Mouse (Mus musculus): ENCODE measurements around the gene Fank1. TPM values are rescaled to one million over a fixed set of nuclear protein-coding genes. Genes with fewer than 3 reads are reported as not detected.

Gene Fank1
- polyA plus RNA-seq, 1 experiment from 2014 or later, result 0.24 TPM

- Histone ChIP-seq H3K9me3 (ENCODE audit: control insufficient read depth, low read length) (no peaks in the 10 kb centered on the region), H3K36me3 (ENCODE audit: control insufficient read depth, insufficient read depth, low read length) (no peaks in the 10 kb centered on the region), H3K27ac (ENCODE audit: low read depth, low read length) (no peak overlapping the region), H3K4me3 (ENCODE audit: low read length) (no peak overlapping the region), H3K4me2 (replicated peaks; ENCODE audit: low read depth, low read length) (no peak overlapping the region), H3K9ac (ENCODE audit: low read depth, low read length) (no peak overlapping the region), H3K27me3 (ENCODE audit: control insufficient read depth, insufficient read depth, low read length) (no peaks in the 10 kb centered on the region), H3K4me1 (ENCODE audit: control insufficient read depth, insufficient read depth, low read length) (peaks cover 5% of the 10 kb centered on the region; the same call in 1 of the 2 replicates)
- ATAC-seq (ENCODE audit: low FRiP score, low TSS enrichment), result no peak
- 88% methylated on average over 2 of the region's 2 CpGs for WGBS
Measured at GRCm38 (mm10) chr7:133794720-133795119, 18.1 kb downstream of the Fank1 start.

GRCm38 (mm10) chr7:133799928-133800327 lies 23.3 kb downstream of the Fank1 start:
- WGBS, result 74% methylated on average over 5 of the region's 5 CpGs
- H3K4me1 ChIP-seq (ENCODE audit: control insufficient read depth, insufficient read depth, low read length), result no peaks in the 10 kb centered on the region
- no peak overlapping the region for H3K4me2 ChIP-seq (replicated peaks; ENCODE audit: low read depth, low read length)
- no peaks in the 10 kb centered on the region for H3K9me3 ChIP-seq (ENCODE audit: control insufficient read depth, low read length)
- H3K36me3 ChIP-seq (ENCODE audit: control insufficient read depth, insufficient read depth, low read length), result no peaks in the 10 kb centered on the region
- no peak for ATAC-seq (ENCODE audit: low FRiP score, low TSS enrichment)
- H3K27me3 ChIP-seq (ENCODE audit: control insufficient read depth, insufficient read depth, low read length), result no peaks in the 10 kb centered on the region
- H3K27ac ChIP-seq (ENCODE audit: low read depth, low read length), result no peak overlapping the region
- no peak overlapping the region for H3K9ac ChIP-seq (ENCODE audit: low read depth, low read length)
- no peak overlapping the region for H3K4me3 ChIP-seq (ENCODE audit: low read length)

GRCm38 (mm10) chr7:133801823-133802222 lies 25.2 kb downstream of the Fank1 start:
- no peak overlapping the region for H3K27ac ChIP-seq (ENCODE audit: low read depth, low read length)
- H3K9me3 ChIP-seq (ENCODE audit: control insufficient read depth, low read length), result no peaks in the 10 kb centered on the region
- H3K9ac ChIP-seq (ENCODE audit: low read depth, low read length), result no peak overlapping the region
- H3K4me1 ChIP-seq (ENCODE audit: control insufficient read depth, insufficient read depth, low read length), result no peaks in the 10 kb centered on the region
- no peaks in the 10 kb centered on the region for H3K27me3 ChIP-seq (ENCODE audit: control insufficient read depth, insufficient read depth, low read length)
- no peaks in the 10 kb centered on the region for H3K36me3 ChIP-seq (ENCODE audit: control insufficient read depth, insufficient read depth, low read length)
- 41% methylated on average over 6 of the region's 6 CpGs for WGBS
- 0 out of 2 replicates have a peak, but pooled peaks have one; percentile 32 for ATAC-seq (ENCODE audit: low FRiP score, low TSS enrichment)
- no peak overlapping the region for H3K4me2 ChIP-seq (replicated peaks; ENCODE audit: low read depth, low read length)
- no peak overlapping the region for H3K4me3 ChIP-seq (ENCODE audit: low read length)

GRCm38 (mm10) chr7:133805614-133806175 lies 29.0 kb downstream of the Fank1 start:
- Histone ChIP-seq H3K36me3 (ENCODE audit: control insufficient read depth, insufficient read depth, low read length) (no peaks in the 10 kb centered on the region), H3K27ac (ENCODE audit: low read depth, low read length) (no peak overlapping the region), H3K4me2 (replicated peaks; ENCODE audit: low read depth, low read length) (no peak overlapping the region), H3K4me1 (ENCODE audit: control insufficient read depth, insufficient read depth, low read length) (no peaks in the 10 kb centered on the region), H3K9ac (ENCODE audit: low read depth, low read length) (no peak overlapping the region), H3K27me3 (ENCODE audit: control insufficient read depth, insufficient read depth, low read length) (no peaks in the 10 kb centered on the region), H3K4me3 (ENCODE audit: low read length) (no peak overlapping the region), H3K9me3 (ENCODE audit: control insufficient read depth, low read length) (no peaks in the 10 kb centered on the region)
- ATAC-seq (ENCODE audit: low FRiP score, low TSS enrichment), result peak; percentile 80
- 50% methylated on average over 7 of the region's 7 CpGs for WGBS

- H3K9me3 ChIP-seq (ENCODE audit: control insufficient read depth, low read length), result no peaks in the 10 kb centered on the region
- H3K36me3 ChIP-seq (ENCODE audit: control insufficient read depth, insufficient read depth, low read length), result no peaks in the 10 kb centered on the region
- no peak overlapping the region for H3K4me3 ChIP-seq (ENCODE audit: low read length)
- 69% methylated on average over 7 of the region's 7 CpGs for WGBS
- no peak for ATAC-seq (ENCODE audit: low FRiP score, low TSS enrichment)
- H3K27me3 ChIP-seq (ENCODE audit: control insufficient read depth, insufficient read depth, low read length), result no peaks in the 10 kb centered on the region
- no peaks in the 10 kb centered on the region for H3K4me1 ChIP-seq (ENCODE audit: control insufficient read depth, insufficient read depth, low read length)
- H3K9ac ChIP-seq (ENCODE audit: low read depth, low read length), result no peak overlapping the region
- H3K4me2 ChIP-seq (replicated peaks; ENCODE audit: low read depth, low read length), result no peak overlapping the region
- H3K27ac ChIP-seq (ENCODE audit: low read depth, low read length), result no peak overlapping the region
Measured at GRCm38 (mm10) chr7:133812927-133813326, 36.3 kb downstream of the Fank1 start.

- Histone ChIP-seq H3K27ac (ENCODE audit: low read depth, low read length) (no peak overlapping the region), H3K9ac (ENCODE audit: low read depth, low read length) (no peak overlapping the region), H3K4me3 (ENCODE audit: low read length) (no peak overlapping the region), H3K4me2 (replicated peaks; ENCODE audit: low read depth, low read length) (no peak overlapping the region), H3K4me1 (ENCODE audit: control insufficient read depth, insufficient read depth, low read length) (no peaks in the 10 kb centered on the region), H3K9me3 (ENCODE audit: control insufficient read depth, low read length) (no peaks in the 10 kb centered on the region), H3K36me3 (ENCODE audit: control insufficient read depth, insufficient read depth, low read length) (no peaks in the 10 kb centered on the region), H3K27me3 (ENCODE audit: control insufficient read depth, insufficient read depth, low read length) (no peaks in the 10 kb centered on the region)
- 85% methylated on average over 4 of the region's 4 CpGs for WGBS
- ATAC-seq (ENCODE audit: low FRiP score, low TSS enrichment), result no peak
Measured at GRCm38 (mm10) chr7:133813331-133813730, 36.7 kb downstream of the Fank1 start.

- Histone ChIP-seq H3K4me3 (ENCODE audit: low read length) (no peak overlapping the region), H3K4me2 (replicated peaks; ENCODE audit: low read depth, low read length) (no peak overlapping the region), H3K36me3 (ENCODE audit: control insufficient read depth, insufficient read depth, low read length) (no peaks in the 10 kb centered on the region), H3K4me1 (ENCODE audit: control insufficient read depth, insufficient read depth, low read length) (no peaks in the 10 kb centered on the region), H3K27ac (ENCODE audit: low read depth, low read length) (no peak overlapping the region), H3K9me3 (ENCODE audit: control insufficient read depth, low read length) (peaks cover 3% of the 10 kb centered on the region; the same call in 1 of the 2 replicates), H3K27me3 (ENCODE audit: control insufficient read depth, insufficient read depth, low read length) (no peaks in the 10 kb centered on the region), H3K9ac (ENCODE audit: low read depth, low read length) (no peak overlapping the region)
- WGBS, result 87% methylated on average over 6 of the region's 6 CpGs
- ATAC-seq (ENCODE audit: low FRiP score, low TSS enrichment), result no peak
Measured at GRCm38 (mm10) chr7:133823751-133824150, 47.1 kb downstream of the Fank1 start.

GRCm38 (mm10) chr7:133824579-133824978 lies 47.9 kb downstream of the Fank1 start:
- H3K4me2 ChIP-seq (replicated peaks; ENCODE audit: low read depth, low read length), result no peak overlapping the region
- peaks cover 3% of the 10 kb centered on the region; the same call in 1 of the 2 replicates for H3K9me3 ChIP-seq (ENCODE audit: control insufficient read depth, low read length)
- no peak overlapping the region for H3K4me3 ChIP-seq (ENCODE audit: low read length)
- H3K27ac ChIP-seq (ENCODE audit: low read depth, low read length), result no peak overlapping the region
- 94% methylated on average over 2 of the region's 2 CpGs for WGBS
- no peaks in the 10 kb centered on the region for H3K36me3 ChIP-seq (ENCODE audit: control insufficient read depth, insufficient read depth, low read length)
- no peak overlapping the region for H3K9ac ChIP-seq (ENCODE audit: low read depth, low read length)
- no peaks in the 10 kb centered on the region for H3K27me3 ChIP-seq (ENCODE audit: control insufficient read depth, insufficient read depth, low read length)
- no peaks in the 10 kb centered on the region for H3K4me1 ChIP-seq (ENCODE audit: control insufficient read depth, insufficient read depth, low read length)
- no peak for ATAC-seq (ENCODE audit: low FRiP score, low TSS enrichment)

- 54% methylated on average over 4 of the region's 4 CpGs for whole genome bisulfite sequencing
- Histone ChIP-seq H3K4me3 (ENCODE audit: low read length) (no peak overlapping the region), H3K27ac (ENCODE audit: low read depth, low read length) (no peak overlapping the region), H3K4me1 (ENCODE audit: control insufficient read depth, insufficient read depth, low read length) (no peaks in the 10 kb centered on the region), H3K36me3 (ENCODE audit: control insufficient read depth, insufficient read depth, low read length) (no peaks in the 10 kb centered on the region), H3K4me2 (replicated peaks; ENCODE audit: low read depth, low read length) (no peak overlapping the region), H3K27me3 (ENCODE audit: control insufficient read depth, insufficient read depth, low read length) (no peaks in the 10 kb centered on the region), H3K9ac (ENCODE audit: low read depth, low read length) (no peak overlapping the region), H3K9me3 (ENCODE audit: control insufficient read depth, low read length) (peaks cover 3% of the 10 kb centered on the region; the same call in 1 of the 2 replicates)
- no peak for ATAC-seq (ENCODE audit: low FRiP score, low TSS enrichment)
Measured at GRCm38 (mm10) chr7:133828514-133828913, 51.9 kb downstream of the Fank1 start.
